Mouse (Mus musculus): ENCODE measurements at regions not wholly inside any gene's neighbourhood (a gene's known extent, or its start where the extent isn't known, plus 50 kb on each side); places are given as distances from the start of the nearest gene placed in this dataset.

DNA sequence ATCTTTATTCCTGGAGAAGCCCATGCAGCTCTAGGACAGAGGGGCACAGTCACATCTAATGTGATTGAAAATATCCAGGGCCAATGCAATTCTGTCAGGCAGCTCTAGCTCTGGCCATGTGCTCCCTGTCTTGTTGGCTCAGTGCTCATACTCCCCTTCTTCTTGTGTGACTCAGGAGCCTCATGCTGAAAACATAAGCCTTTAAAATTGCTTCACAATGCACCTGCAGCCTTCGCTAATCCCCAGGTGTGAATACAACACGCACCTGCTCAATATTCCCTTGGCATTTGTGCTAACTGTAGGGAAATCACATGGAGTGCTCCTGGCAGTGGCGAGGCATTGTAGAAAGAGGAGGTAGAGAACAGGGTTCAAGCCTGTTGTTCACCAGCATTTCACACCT is 242.0 kb downstream of the Emx2 start:
- no peak for DNase-seq (ENCODE audit: extremely low spot score in 1 of 2, low spot score in 2 of 2)
- intact Hi-C loops (cut with DNase I): no loop called here

DNA sequence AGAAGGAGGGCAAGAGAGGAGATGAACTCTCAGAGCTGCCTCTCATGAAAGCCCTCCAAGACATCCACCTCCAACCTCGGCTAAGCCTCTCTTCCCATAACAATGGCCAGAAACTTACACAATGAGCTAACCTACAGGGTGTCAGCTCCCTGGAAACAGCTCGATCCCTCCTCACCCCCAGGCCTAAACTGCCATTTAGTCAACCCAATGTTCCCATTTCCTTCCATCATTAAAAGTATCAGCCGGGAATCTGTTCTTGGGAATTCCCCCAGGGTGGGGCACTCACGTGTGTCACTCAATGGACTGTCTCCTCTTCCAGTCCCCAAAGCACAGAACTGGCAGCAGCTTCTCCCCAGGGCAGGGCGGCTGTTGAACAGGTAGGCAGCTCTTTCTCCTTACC is 236.3 kb downstream of the Rab11fip2 start:
- intact Hi-C loops (cut with DNase I): no loop called here
- no peak for DNase-seq (ENCODE audit: extremely low spot score in 1 of 2, low spot score in 2 of 2)

DNA sequence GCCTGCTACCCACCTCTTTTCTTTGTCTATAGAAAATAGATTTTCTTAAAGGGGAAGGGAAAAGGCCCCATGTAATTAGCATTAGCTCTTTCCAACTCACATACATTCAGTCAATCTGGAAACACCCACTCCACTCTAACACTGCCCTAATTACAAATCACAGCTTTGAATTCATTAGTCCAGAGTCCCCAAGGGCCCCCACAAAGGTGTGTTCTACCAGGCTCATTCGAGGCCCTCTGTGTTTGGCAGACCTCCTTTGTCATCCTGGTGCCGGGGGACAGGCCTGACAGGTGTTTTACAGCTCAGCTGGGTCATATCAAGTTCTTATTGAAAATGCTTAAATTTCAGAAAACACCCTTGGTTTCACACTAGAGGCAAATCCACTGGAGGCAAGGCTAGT is 234.3 kb downstream of the Rab11fip2 start:
- DNase-seq (ENCODE audit: extremely low spot score in 1 of 2, low spot score in 2 of 2): no peak
- intact Hi-C loops (cut with DNase I): no loop called here

DNA sequence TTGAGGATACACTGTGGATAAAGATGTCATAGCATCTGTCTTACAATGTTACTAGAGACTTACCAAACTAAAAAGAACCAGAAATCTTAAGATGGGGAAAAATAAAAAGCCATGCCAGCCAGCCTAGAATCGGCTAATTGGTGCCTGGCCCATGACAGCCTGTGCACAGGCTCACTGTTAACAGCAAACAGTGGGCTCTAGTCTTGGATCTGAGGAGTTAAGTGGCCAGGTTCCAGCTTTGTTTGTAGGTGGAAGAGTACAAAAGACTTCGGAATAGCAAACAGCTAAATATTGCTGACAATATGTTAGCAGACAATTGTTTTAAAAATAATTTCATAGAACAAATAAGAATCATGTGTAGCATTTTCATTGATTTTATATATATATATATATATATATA is 228.4 kb downstream of the Rab11fip2 start:
- intact Hi-C loops (cut with DNase I): no loop called here
- DNase-seq (ENCODE audit: extremely low spot score in 1 of 2, low spot score in 2 of 2): no peak

DNA sequence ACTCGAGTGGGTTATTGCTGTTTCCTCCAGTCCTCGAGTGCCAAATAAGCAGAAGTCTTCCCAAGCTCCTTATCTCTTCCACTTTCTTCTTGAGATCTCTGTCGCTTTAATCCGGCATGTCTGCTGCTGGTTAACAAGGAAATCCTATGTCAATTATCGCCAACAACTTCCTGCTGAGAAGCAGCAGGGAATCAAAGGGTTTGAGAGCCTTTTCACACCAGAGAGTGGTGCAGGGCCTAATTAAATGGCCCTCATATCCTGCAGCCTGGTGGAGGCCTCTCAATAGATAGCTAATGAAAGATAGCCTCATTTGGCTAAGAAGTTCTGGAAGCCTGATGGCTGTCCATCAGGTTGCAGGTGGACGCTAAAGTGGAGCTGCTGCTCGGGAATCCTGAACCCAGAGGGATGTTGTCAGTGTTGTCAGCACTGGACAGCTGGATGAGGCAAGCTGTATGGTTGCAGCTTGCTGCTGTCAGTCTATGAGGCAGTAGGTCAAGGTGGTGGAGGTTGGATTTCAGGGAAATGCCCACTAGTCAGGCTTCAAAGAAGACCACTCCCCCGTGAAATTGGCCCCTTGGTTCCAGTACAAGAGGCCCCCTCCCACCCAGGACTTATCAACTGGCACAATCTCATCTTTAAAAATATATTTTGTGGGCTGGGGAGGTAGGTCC is 225.5 kb downstream of the Rab11fip2 start:
- no peak for DNase-seq (ENCODE audit: extremely low spot score in 1 of 2, low spot score in 2 of 2)
- intact Hi-C loops (cut with DNase I): no loop called here

DNA sequence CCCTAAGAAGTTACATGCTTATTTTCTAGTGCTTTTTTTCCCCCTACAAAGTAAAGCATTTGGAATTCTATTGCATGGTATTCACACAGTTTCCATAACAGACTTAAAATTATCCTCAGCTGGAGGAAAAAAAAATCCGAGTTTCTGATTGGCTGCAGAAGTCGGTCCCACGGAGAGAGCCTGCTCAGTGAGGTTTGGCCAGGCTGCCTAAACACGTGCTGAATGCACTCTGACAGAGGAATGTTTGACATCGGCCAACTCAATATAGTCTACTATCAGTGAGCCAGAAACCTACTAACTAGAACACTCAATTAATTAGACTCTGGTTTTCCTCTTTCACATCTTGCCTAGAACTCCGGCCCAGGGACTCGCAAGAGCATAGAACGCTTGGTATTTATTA is 204.9 kb downstream of the Rab11fip2 start:
- DNase-seq (ENCODE audit: extremely low spot score in 1 of 2, low spot score in 2 of 2): no peak
- intact Hi-C loops (cut with DNase I): no loop called here

DNA sequence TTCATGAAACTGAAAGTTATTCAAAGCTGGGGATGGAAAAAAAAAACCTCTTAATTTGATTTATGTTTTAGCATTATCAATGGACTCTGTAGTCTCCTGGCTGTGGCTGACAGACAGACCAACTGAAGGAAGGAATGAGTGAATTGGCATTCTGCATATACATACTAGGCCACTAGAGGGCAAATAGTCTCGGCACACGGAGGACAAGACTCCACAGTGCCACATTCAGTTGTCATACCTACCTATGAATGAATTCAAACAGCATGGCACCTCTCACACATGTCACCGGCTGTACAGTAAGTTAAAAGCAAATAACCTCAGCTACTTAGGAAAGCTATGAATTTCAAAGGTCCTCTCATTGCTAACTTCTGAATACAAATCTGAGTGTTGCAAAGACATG is 200.5 kb downstream of the Rab11fip2 start:
- no peak for DNase-seq (ENCODE audit: extremely low spot score in 1 of 2, low spot score in 2 of 2)
- intact Hi-C loops (cut with DNase I): loop anchor here (2.0 kb wide), 1 partner anchor 402 kb away; no protein-coding TSS in a partner anchor

DNA sequence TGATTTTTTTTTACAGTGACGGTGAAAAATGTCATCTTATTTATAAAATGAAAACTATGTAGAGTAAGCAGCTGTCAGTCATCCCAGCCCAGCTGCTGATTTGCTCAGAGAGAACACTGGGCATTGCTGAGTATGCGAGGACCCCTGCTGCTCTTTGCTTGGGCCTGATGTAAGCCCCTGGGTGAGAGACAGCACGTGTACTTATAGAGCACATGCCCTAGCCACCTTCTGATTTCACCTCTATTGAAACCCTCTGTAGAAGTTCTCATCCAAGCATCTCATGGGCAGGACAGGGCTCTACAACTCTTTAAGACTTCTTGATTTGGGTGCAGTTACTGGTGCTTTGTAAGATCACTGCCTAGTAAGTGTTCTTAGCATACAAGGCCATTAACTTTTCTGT is 182.2 kb downstream of the Rab11fip2 start:
- intact Hi-C loops (cut with DNase I): no loop called here
- no peak for DNase-seq (ENCODE audit: extremely low spot score in 1 of 2, low spot score in 2 of 2)

DNA sequence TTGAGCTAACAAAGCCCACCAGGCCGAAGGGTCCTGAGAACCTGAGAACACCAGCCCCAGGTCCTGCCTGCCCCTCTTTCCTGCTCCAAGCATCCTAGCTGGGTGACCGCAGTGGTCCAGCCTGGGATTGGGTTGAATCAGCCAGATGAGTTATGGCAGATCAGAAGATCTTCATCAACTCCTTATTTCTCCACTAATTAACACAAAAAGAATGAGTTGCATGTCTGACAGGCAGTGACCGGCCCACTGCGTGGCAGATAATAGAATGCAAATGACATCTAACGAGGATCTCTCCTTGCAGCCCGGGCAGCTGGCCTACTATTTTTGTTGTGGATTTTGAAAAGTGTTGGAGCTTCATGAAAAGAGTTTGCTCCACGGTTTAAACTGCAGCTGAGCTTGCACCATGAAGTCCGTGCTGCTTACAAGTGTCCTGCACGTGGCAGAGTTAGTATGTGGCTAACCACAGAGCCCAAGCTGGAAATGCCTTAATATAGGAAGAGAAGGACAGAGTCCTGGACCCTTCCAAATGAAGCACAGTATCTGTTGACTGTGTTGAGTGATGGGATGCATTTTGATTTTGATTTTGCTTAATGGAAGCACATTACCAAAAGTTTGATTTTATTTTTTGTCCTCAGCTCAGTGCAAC is 158.9 kb downstream of the Rab11fip2 start:
- intact Hi-C loops (cut with DNase I): no loop called here
- DNase-seq (ENCODE audit: extremely low spot score in 1 of 2, low spot score in 2 of 2): no peak

DNA sequence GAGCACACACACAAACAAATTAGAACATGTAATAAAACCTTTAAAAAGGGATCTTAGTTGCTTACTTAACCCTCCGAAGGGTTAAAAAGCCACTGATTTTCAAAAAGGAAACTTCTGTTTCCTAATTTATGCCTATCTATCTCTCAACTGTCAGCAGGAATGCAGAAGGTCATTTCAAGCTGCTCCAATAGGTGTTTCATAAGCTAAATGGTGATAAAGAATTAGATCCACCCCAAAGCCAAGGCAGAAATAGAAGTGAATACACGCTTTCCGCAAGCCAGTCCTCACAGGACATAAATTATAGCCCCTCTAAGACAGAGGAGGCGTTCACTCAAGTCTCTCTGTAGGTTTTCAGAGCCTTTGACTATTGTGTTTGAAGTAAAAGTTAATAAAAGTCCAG is 112.2 kb downstream of the Rab11fip2 start:
- no peak for DNase-seq (ENCODE audit: extremely low spot score in 1 of 2, low spot score in 2 of 2)
- intact Hi-C loops (cut with DNase I): no loop called here

DNA sequence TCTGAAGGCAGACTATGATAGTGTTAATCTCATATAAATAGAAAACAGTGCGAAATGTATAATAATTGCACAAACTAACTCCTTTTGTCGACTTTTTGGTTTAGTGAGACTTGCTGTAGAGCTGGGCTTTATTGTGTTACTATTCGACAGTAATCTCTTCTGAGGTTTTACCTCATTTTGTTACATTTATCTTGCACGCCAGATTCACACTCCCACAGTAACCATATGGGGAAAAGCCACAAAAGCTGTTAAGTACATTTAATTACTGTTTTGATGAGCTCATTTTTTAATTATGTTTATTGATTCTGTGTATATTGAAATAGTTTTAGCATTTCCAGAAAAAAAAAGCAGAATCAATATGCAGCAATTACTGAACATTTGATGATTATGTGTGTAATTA is 106.3 kb downstream of the Rab11fip2 start:
- intact Hi-C loops (cut with DNase I): no loop called here
- no peak for DNase-seq (ENCODE audit: extremely low spot score in 1 of 2, low spot score in 2 of 2)

DNA sequence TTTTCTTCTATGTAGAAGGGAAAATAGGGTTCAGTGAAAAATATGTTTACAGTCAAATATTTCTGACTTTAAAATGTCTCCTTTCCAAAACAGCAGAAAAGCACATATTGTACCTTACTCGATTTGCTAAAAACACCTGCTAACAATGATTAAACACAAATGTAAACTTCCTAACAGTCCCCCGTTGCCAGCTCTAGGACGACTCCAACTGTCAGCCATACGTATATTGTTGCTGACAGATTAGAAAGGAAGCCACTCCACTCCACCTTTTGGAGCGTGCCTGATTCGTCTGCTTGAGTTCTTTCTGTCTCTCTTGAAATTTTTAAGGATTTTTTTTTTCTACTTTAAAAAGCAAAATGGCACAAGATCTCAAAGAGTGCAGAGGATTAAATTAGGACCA is 105.8 kb downstream of the Rab11fip2 start:
- intact Hi-C loops (cut with DNase I): no loop called here
- DNase-seq (ENCODE audit: extremely low spot score in 1 of 2, low spot score in 2 of 2): no peak

DNA sequence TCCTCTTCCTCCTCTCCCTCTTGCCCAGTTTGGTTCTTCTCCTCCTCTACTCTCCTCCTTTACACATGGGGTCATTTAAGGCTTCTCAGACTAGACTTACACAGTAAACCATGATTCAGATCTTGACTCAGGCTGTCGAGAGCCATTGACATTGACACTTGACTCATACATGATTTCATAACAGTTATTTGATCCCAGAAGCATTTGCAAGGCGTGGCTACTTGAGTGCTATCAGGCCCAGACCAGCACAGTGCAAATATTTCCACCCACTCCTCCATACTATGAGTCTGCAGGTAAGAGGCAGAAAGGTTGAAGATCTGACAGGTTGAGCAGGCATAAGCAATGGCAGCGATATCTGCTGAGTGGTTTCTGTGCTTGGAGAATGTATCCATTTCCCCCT is 99.2 kb downstream of the Rab11fip2 start:
- DNase-seq (ENCODE audit: extremely low spot score in 1 of 2, low spot score in 2 of 2): no peak
- intact Hi-C loops (cut with DNase I): no loop called here

DNA sequence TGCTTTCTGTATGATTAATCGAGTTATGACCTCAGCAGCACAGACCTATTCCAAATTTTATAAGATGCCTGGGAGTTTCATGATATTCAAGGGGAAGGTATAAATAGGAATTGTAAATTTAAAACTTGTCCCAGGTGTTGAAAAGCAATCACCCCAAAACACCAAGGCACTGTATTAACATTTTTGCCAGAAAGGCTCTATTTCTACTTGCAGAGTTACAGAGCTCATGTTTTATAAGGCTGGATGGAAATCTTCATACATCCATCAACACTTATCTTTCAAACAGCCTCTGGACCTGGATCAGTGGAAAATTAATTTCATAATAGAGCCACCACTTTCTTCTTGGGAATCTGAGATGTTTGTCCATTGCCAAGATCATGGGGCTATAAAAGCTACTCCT is 96.6 kb downstream of the Rab11fip2 start:
- intact Hi-C loops (cut with DNase I): no loop called here

DNA sequence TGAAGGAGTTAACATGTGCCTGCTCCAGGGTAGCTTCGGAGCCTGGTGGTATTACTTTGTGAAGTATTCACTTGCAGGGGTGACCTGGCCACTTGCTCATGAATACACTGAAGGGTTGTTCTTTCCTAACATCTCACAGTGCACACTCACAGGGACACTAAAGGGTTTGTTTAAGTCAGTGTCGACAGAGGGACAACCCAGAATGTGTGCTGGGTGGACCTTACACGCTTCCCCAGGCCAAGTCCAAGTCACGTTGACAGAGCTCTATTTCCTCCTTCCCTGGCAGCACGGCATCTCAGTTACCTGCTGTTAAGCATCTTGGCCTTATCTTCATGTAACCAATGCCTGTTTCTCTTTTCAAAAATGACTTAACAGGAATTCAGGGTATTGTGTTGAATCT is 92.8 kb downstream of the Rab11fip2 start:
- intact Hi-C loops (cut with DNase I): no loop called here

More for the DNA sequence above, 96.6 kb downstream of the Rab11fip2 start:
- DNase-seq (ENCODE audit: extremely low spot score in 1 of 2, low spot score in 2 of 2): no peak

DNA sequence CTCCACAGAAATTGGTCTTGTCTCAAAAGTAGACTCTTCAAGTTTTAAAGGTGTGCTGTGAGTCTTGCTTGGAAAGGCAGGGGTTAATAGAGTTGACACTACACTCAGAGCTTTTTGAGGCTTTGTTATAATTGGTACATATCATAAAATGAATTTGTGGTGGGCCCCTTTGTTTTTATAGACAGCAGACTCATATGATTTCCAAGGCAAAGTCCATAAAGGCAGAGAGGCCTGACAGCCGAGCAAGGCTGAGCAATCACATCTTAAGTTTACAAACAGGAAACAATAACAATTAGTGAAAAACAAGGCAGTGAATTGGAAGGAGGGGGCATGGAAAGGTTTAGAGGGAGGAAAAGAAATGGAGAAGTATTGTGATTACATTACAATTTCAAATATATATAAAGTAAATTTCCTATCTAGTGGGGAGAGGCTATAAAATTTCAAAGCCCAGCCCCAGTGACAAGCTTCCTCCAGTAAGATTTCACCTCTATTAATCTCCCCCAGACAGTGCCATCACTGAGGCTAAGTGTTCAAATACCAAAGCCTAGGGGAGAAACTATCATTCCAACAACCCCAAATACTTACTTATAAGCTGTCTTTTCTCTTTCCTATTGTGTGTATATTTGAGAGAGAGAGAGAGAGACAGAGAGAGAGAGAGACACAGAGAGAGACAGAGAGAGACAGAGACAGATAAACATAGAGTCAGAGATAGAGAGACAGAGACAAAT is 91.3 kb downstream of the Rab11fip2 start:
- intact Hi-C loops (cut with DNase I): no loop called here
- DNase-seq (ENCODE audit: extremely low spot score in 1 of 2, low spot score in 2 of 2): no peak

More for the DNA sequence above, 92.8 kb downstream of the Rab11fip2 start:
- DNase-seq (ENCODE audit: extremely low spot score in 1 of 2, low spot score in 2 of 2): no peak

All from left cerebral cortex, postnatal 10 days (tissue).